Mouse (Mus musculus): ENCODE data around the gene Fry. TPM values are rescaled to one million over a fixed set of nuclear protein-coding genes. Genes with fewer than 3 reads are reported as not detected.
A peak's percentile ranks its signal among the peaks of the same experiment; 100 is the strongest.

Fry gene
- polyA plus RNA-seq, 1 experiment from 2014 or later: 41.9 TPM

GRCm38 (mm10) chr5:150362241-150362640 is 243.8 kb downstream of the Fry start:
- WGBS: 91% methylated on average over 6 of the region's 6 CpGs
- ATAC-seq (ENCODE audit: low read depth): no peak

GRCm38 (mm10) chr5:150364621-150365020 is 246.2 kb downstream of the Fry start:
- peaks cover 7% of the 10 kb centered on the region; the same call in 1 of the 2 replicates for H3K9me3 ChIP-seq
- 85% methylated on average over 3 of the region's 3 CpGs for WGBS
- no peaks in the 10 kb centered on the region for H3K4me1 ChIP-seq (replicated peaks)
- ATAC-seq (ENCODE audit: low read depth): no peak
- H3K27me3 ChIP-seq: no peaks in the 10 kb centered on the region
- no peak overlapping the region for H3K27ac ChIP-seq (replicated peaks)
- no peak overlapping the region for H3K9ac ChIP-seq
- peaks cover 64% of the 10 kb centered on the region for H3K36me3 ChIP-seq
- H3K4me2 ChIP-seq: no peak overlapping the region
- H3K4me3 ChIP-seq: no peak overlapping the region

More at GRCm38 (mm10) chr5:150362241-150362640, 243.8 kb downstream of the Fry start:
- H3K4me1 ChIP-seq (replicated peaks): no peaks in the 10 kb centered on the region
- no peak overlapping the region for H3K27ac ChIP-seq (replicated peaks)
- H3K4me3 ChIP-seq: no peak overlapping the region
- H3K36me3 ChIP-seq: peaks cover 70% of the 10 kb centered on the region
- H3K9me3 ChIP-seq: peaks cover 7% of the 10 kb centered on the region; the same call in 1 of the 2 replicates
- no peaks in the 10 kb centered on the region for H3K27me3 ChIP-seq
- H3K4me2 ChIP-seq: no peak overlapping the region
- no peak overlapping the region for H3K9ac ChIP-seq

GRCm38 (mm10) chr5:150367027-150367426 is 248.6 kb downstream of the Fry start:
- peaks cover 50% of the 10 kb centered on the region for H3K36me3 ChIP-seq

DNA sequence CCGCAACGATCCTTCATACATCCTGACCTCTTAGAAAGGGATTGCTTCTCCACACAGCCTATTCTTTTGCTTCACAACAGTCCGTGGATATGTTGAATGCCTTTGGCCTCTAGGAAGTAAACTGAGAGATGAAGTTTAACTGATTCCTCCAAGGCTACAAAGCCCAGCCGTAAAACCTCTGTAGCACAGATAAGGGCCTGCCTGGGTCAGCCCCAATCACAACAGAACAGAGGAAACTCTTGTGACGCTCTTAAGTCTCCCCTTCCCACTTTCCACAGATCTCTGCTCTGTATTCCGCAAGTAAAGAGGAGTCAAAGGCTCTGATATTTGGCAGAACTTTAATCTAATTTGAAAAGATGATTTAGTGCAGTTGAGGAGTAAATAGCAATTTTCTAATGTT is 251.8 kb downstream of the Fry start:
- Histone ChIP-seq H3K4me2 (no peak overlapping the region), H3K9ac (no peak overlapping the region), H3K4me3 (no peak overlapping the region), H3K4me1 (replicated peaks) (no peaks in the 10 kb centered on the region), H3K36me3 (peaks cover 68% of the 10 kb centered on the region), H3K27ac (replicated peaks) (no peak overlapping the region), H3K27me3 (no peaks in the 10 kb centered on the region), H3K9me3 (peaks cover 7% of the 10 kb centered on the region; the same call in 1 of the 2 replicates)
- ATAC-seq (ENCODE audit: low read depth): no peak
- WGBS: 54% methylated on average over 6 of the region's 6 CpGs

More at GRCm38 (mm10) chr5:150367027-150367426, 248.6 kb downstream of the Fry start:
- Histone ChIP-seq H3K4me2 (no peak overlapping the region), H3K4me1 (replicated peaks) (no peaks in the 10 kb centered on the region), H3K9ac (no peak overlapping the region), H3K27me3 (no peaks in the 10 kb centered on the region), H3K9me3 (peaks cover 7% of the 10 kb centered on the region; the same call in 1 of the 2 replicates), H3K27ac (replicated peaks) (no peak overlapping the region), H3K4me3 (no peak overlapping the region)
- no peak for ATAC-seq (ENCODE audit: low read depth)
- 84% methylated on average over 4 of the region's 4 CpGs for WGBS

- no peaks in the 10 kb centered on the region for H3K4me1 ChIP-seq (replicated peaks)
- peaks cover 62% of the 10 kb centered on the region for H3K36me3 ChIP-seq
Measured at GRCm38 (mm10) chr5:150370895-150371294, 252.4 kb downstream of the Fry start.

DNA sequence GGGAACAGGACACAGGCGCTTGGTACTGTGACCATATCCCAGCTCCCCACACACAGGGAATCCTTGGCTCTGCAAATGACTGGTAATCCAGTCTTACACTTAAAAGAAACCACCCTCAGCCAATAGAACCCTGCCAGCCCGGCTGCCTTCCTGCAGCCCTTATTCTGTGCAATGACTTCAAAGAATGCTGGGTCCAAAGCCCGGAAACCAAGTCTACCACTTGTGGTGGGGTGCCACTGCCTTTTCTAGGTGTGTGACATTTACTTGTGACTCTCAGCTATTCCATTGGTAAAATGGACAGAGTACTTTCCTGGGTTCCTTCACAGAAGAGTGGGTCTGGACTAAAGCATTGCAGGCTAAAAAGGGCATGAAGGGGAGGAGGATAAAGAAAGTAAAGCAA is 254.5 kb downstream of the Fry start:
- 83% methylated on average over 3 of the region's 3 CpGs for WGBS
- Histone ChIP-seq H3K4me1 (replicated peaks) (no peaks in the 10 kb centered on the region), H3K4me3 (no peak overlapping the region), H3K27me3 (no peaks in the 10 kb centered on the region), H3K27ac (replicated peaks) (no peak overlapping the region), H3K9ac (no peak overlapping the region), H3K9me3 (no peaks in the 10 kb centered on the region), H3K36me3 (peaks cover 47% of the 10 kb centered on the region), H3K4me2 (no peak overlapping the region)
- no peak for ATAC-seq (ENCODE audit: low read depth)

More at GRCm38 (mm10) chr5:150370895-150371294, 252.4 kb downstream of the Fry start:
- no peak overlapping the region for H3K27ac ChIP-seq (replicated peaks)
- H3K27me3 ChIP-seq: no peaks in the 10 kb centered on the region
- no peak overlapping the region for H3K9ac ChIP-seq
- H3K4me3 ChIP-seq: no peak overlapping the region
- H3K9me3 ChIP-seq: peaks cover 7% of the 10 kb centered on the region; the same call in 1 of the 2 replicates
- no peak overlapping the region for H3K4me2 ChIP-seq
- ATAC-seq (ENCODE audit: low read depth): no peak

GRCm38 (mm10) chr5:150374778-150375559 is 256.5 kb downstream of the Fry start:
- no peak for ATAC-seq (ENCODE audit: low read depth)
- H3K9me3 ChIP-seq: no peaks in the 10 kb centered on the region
- no peak overlapping the region for H3K27ac ChIP-seq (replicated peaks)
- H3K4me2 ChIP-seq: no peak overlapping the region
- no peak overlapping the region for H3K4me3 ChIP-seq
- no peaks in the 10 kb centered on the region for H3K4me1 ChIP-seq (replicated peaks)
- 57% methylated on average over 8 of the region's 8 CpGs for WGBS
- no peaks in the 10 kb centered on the region for H3K27me3 ChIP-seq
- H3K36me3 ChIP-seq: peaks cover 52% of the 10 kb centered on the region
- H3K9ac ChIP-seq: no peak overlapping the region

DNA sequence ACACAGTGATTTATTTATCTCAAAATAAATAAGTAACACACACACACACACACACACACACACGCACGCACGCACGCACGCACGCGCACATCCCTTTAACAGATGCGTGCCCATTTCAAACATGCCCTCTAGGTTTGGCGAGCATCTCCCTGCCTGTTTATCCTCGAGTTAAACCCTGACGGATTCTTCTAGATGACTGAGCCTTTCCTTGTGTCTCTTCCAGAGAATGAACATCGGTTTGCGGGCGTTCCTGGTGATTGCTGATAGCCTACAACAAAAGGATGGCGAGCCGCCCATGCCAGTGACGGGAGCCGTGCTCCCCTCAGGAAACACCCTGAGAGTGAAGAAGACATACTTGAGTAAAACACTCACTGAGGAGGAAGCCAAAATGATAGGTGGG is 260.1 kb downstream of the Fry start:
- no peak overlapping the region for H3K9ac ChIP-seq
- no peak overlapping the region for H3K4me3 ChIP-seq
- no peaks in the 10 kb centered on the region for H3K4me1 ChIP-seq (replicated peaks)
- peaks cover 70% of the 10 kb centered on the region for H3K36me3 ChIP-seq
- H3K27ac ChIP-seq (replicated peaks): no peak overlapping the region
- H3K9me3 ChIP-seq: no peaks in the 10 kb centered on the region
- ATAC-seq (ENCODE audit: low read depth): no peak
- WGBS: 83% methylated on average over 18 of the region's 18 CpGs
- no peaks in the 10 kb centered on the region for H3K27me3 ChIP-seq
- H3K4me2 ChIP-seq: no peak overlapping the region

- ATAC-seq (ENCODE audit: low read depth): no peak
- H3K4me3 ChIP-seq: no peak overlapping the region
- no peak overlapping the region for H3K4me2 ChIP-seq
- no peak overlapping the region for H3K9ac ChIP-seq
- H3K9me3 ChIP-seq: no peaks in the 10 kb centered on the region
- no peaks in the 10 kb centered on the region for H3K4me1 ChIP-seq (replicated peaks)
- peaks cover 73% of the 10 kb centered on the region for H3K36me3 ChIP-seq
- H3K27me3 ChIP-seq: no peaks in the 10 kb centered on the region
- H3K27ac ChIP-seq (replicated peaks): no peak overlapping the region
- 91% methylated on average over 10 of the region's 10 CpGs for WGBS
Measured at GRCm38 (mm10) chr5:150380767-150381166, 262.3 kb downstream of the Fry start.

DNA sequence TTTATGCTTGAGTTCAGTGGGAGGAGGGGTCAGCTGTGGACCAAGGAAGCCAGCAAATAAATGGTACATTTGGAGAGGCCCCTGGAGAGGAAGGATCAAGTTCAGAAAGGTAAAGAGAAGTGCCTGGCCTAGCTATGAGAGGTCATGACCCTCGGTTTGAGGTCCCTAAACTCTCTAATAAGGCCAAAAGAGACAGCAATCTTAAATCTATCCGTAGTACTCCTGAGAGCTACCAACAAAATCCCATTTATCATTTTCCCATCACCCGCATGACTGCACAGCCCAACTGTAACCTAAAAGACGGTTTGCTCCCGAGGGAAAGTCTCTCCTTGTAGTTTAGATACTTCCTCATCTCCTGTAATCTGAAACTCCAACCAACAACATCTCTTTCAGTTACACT is 264.0 kb downstream of the Fry start:
- Histone ChIP-seq H3K9me3 (no peaks in the 10 kb centered on the region), H3K9ac (no peak overlapping the region), H3K4me2 (no peak overlapping the region), H3K4me1 (replicated peaks) (no peaks in the 10 kb centered on the region), H3K27ac (replicated peaks) (no peak overlapping the region), H3K36me3 (peaks cover 88% of the 10 kb centered on the region), H3K4me3 (no peak overlapping the region), H3K27me3 (no peaks in the 10 kb centered on the region)
- WGBS: 81% methylated on average over 5 of the region's 5 CpGs
- no peak for ATAC-seq (ENCODE audit: low read depth)

- H3K36me3 ChIP-seq: peaks cover 90% of the 10 kb centered on the region
Measured at GRCm38 (mm10) chr5:150384272-150385215, 266.1 kb downstream of the Fry start.

DNA sequence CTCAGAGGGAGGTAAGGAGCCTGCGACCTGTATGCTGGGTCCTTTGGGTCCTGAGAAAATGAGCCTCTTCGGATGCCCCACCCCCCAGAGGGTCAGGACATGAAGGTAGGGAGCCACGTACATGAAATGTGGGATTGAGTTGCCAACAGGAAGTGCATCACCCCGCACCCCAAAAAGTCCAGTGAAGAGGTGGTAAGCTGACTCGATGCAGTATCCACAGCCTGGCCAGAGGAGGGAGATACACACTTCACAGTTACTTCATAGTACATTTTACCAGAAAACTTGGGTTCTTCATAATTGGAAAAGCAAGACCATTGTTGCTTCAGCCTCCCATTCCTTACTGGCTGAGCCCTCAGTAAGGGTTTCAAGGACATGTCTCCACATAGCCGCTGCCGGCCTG is 266.8 kb downstream of the Fry start:
- Histone ChIP-seq H3K9ac (no peak overlapping the region), H3K27me3 (no peaks in the 10 kb centered on the region), H3K9me3 (no peaks in the 10 kb centered on the region), H3K36me3 (peaks cover 89% of the 10 kb centered on the region), H3K4me3 (no peak overlapping the region), H3K27ac (replicated peaks) (peak overlapping the region; percentile 14; the same call in 1 of the 2 replicates), H3K4me1 (replicated peaks) (no peaks in the 10 kb centered on the region), H3K4me2 (no peak overlapping the region)
- no peak for ATAC-seq (ENCODE audit: low read depth)
- 88% methylated on average over 7 of the region's 7 CpGs for WGBS

More at GRCm38 (mm10) chr5:150384272-150385215, 266.1 kb downstream of the Fry start:
- Histone ChIP-seq H3K27ac (replicated peaks) (peak overlapping the region; percentile 14; the same call in 1 of the 2 replicates), H3K9me3 (no peaks in the 10 kb centered on the region), H3K9ac (no peak overlapping the region), H3K27me3 (no peaks in the 10 kb centered on the region), H3K4me2 (no peak overlapping the region), H3K4me3 (no peak overlapping the region), H3K4me1 (replicated peaks) (no peaks in the 10 kb centered on the region)
- 73% methylated on average over 17 of the region's 17 CpGs for WGBS
- no peak for ATAC-seq (ENCODE audit: low read depth)

All from neural tube, embryonic 13.5 days (tissue).